Mouse (Mus musculus): ENCODE measurements around the gene Tepp. TPM values are rescaled to one million over a fixed set of nuclear protein-coding genes. Genes with fewer than 3 reads are reported as not detected.

Gene Tepp
- total RNA-seq (2014; rRNA removed) (1.2 and 1.3 TPM in 2 replicates), polyA plus RNA-seq (2015; fragmentation: Nextera tagmentation; extraction: Ambion mirVana) (0.86 and 1.8 TPM in 2 replicates)

DNA sequence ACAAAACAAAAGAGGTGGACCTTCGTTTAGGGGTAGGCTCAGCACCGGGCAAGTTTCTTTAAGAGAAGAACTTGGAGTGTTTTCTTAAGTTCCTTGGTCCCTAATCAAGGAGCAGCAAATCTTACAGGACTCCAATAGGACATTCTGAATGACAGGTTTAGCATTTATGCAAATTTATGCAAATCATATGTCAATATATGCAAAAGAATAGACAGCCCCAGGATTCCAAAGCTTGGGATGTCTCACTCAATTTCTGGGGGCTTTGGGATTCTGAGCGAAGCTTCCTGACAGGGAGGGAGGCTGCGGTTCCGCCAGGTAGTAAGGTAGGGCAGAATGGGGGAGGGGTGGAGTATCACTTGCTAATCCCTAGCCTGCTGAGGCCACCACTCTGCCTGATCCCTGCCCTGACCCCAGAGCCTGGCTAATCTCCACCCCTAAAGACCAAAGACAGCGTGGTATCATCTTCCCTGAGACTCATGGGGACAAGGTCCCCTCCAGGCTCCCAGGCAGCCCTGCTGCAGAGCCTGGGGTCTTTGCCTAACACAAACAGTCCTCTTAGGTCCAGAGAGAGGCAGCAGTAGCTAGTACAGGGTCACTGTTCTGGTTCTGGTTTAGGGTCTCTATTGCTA is at the start of gene Tepp:
TSS of gene Tepp (plus strand) at position 225 of the 629 bp plus-strand sequence.
- no peak within 1 kb of the TSS for H3K27ac ChIP-seq (ENCODE audit: low read depth, low read length)
- no peak within 1 kb of the TSS for H3K4me3 ChIP-seq (ENCODE audit: low read depth, low read length)
- H3K4me2 ChIP-seq (ENCODE audit: low read depth), result peak within 1 kb of the TSS; percentile 26; the same call in 1 of the 2 replicates
- H3K9ac ChIP-seq, result no peak within 1 kb of the TSS
- no peaks in the 10 kb centered on the region for H3K36me3 ChIP-seq (ENCODE audit: insufficient read depth)
- WGBS, result 16% methylated on average over 6 of the region's 6 CpGs
- peaks cover 3% of the 10 kb centered on the region for H3K4me1 ChIP-seq (ENCODE audit: insufficient read depth)
- no peaks in the 10 kb centered on the region for H3K27me3 ChIP-seq (ENCODE audit: insufficient read depth, low read length)
- DNase-seq (no peak), ATAC-seq (peak; percentile 51; the same call in 1 of the 2 replicates)
- TF ChIP-seq CTCF (IDR thresholded peaks at IDR 0.05; ENCODE audit: low read depth), result no peak
- no peaks in the 10 kb centered on the region for H3K9me3 ChIP-seq (ENCODE audit: low read length)

DNA sequence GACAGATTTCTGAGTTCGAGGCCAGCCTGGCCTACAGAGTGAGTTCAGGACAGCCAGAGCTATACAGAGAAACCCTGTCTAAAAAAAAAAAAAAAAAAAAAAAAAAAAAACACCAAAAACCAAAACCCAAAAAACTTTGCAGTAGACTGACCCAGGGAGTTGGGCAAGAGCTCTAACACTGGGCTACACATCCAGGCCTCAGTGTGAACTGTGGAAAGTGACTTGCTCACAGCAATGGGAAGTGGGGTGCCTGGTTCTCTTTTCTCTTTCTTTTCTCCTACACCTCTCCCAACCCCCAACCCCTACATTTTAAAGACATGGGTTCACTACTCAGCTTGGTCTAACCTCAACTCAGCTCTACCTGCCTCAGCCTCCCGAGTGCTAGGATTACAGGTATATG is 48.2 kb upstream of the Tepp start:
- H3K9me3 ChIP-seq (ENCODE audit: low read length), result no peaks in the 10 kb centered on the region
- ATAC-seq, result no peak
- 92% methylated on average over 2 of the region's 2 CpGs for WGBS

DNA sequence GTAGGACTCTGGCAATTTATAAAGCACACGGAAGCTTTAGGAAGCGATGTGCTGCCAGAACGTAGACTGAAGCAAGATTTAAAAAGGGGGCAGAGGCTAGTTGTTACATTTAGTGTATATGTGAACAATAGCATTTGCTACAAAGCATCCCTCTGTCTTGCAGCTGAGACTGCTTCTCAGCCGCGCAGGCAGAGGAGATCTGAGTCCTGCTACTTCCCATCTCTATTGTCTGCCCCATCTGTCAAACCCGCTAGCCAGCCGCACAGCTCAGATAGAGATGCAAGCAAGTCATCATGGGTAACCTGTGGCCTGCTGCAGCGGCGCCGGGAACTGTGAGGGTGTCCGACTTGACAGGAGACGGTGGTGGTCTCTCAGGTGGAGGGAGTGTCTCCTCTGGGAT is 39.9 kb upstream of the Tepp start:
- ATAC-seq, result no peak
- DNase-seq, result no peak
- TF ChIP-seq CTCF (IDR thresholded peaks at IDR 0.05; ENCODE audit: low read depth), result no peak
- 57% methylated on average over 12 of the region's 12 CpGs for WGBS
- Histone ChIP-seq H3K36me3 (ENCODE audit: insufficient read depth) (no peaks in the 10 kb centered on the region), H3K4me2 (ENCODE audit: low read depth) (no peak overlapping the region), H3K4me3 (ENCODE audit: low read depth, low read length) (no peak overlapping the region), H3K27ac (ENCODE audit: low read depth, low read length) (no peak overlapping the region), H3K9me3 (ENCODE audit: low read length) (no peaks in the 10 kb centered on the region), H3K9ac (no peak overlapping the region), H3K4me1 (ENCODE audit: insufficient read depth) (no peaks in the 10 kb centered on the region), H3K27me3 (ENCODE audit: insufficient read depth, low read length) (no peaks in the 10 kb centered on the region)

More for the DNA sequence above, 48.2 kb upstream of the Tepp start:
- no peaks in the 10 kb centered on the region for H3K4me1 ChIP-seq (ENCODE audit: insufficient read depth)
- H3K4me3 ChIP-seq (ENCODE audit: low read depth, low read length), result no peak overlapping the region
- no peak overlapping the region for H3K4me2 ChIP-seq (ENCODE audit: low read depth)
- H3K27me3 ChIP-seq (ENCODE audit: insufficient read depth, low read length), result no peaks in the 10 kb centered on the region
- no peak for DNase-seq
- no peak overlapping the region for H3K9ac ChIP-seq
- no peak for TF ChIP-seq CTCF (IDR thresholded peaks at IDR 0.05; ENCODE audit: low read depth)
- no peak overlapping the region for H3K27ac ChIP-seq (ENCODE audit: low read depth, low read length)
- no peaks in the 10 kb centered on the region for H3K36me3 ChIP-seq (ENCODE audit: insufficient read depth)

DNA sequence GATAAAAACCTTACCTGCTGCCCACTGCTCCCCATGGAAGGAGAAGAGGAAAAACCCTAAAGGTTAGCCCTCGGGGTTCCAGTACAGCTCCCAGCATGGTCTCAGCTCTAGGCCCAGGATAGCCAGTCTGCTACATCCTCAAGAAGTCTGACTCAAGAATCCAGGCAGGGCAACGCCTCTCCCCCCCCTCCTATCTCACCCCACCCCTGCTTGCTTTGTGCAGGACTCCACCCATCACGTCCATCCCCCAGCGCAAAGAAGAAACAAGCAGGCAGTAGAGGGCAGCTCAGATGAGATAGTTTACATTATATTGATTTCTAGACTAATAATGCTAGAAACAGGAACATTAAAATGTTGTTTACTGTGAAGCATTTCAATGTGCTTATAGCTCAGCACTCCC is 38.5 kb upstream of the Tepp start:
- 30% methylated on average over 4 of the region's 4 CpGs for WGBS

DNA sequence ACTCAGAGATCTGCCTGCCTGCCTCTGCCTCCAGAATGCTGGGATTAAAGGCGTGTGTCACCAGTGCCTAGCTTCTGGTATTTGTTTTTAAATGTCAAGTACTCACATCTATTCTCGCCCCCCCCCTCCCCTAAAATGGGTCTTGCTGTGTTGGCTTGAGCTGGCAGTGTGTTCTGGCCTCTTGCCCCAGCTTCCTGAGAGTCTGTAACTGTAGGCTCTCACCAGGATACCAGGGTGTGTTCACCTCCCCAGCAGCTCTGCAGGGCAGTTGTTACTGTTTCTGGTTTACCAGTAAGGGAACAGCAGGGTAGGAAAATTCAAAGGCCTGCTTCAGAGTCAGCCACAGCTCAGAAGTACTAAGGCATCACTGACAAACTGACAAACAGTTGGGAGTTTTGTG is 37.5 kb upstream of the Tepp start:
- WGBS, result 27% methylated on average over 2 of the region's 2 CpGs
- Histone ChIP-seq H3K27me3 (ENCODE audit: insufficient read depth, low read length) (no peaks in the 10 kb centered on the region), H3K4me2 (ENCODE audit: low read depth) (no peak overlapping the region), H3K4me3 (ENCODE audit: low read depth, low read length) (no peak overlapping the region), H3K9ac (no peak overlapping the region), H3K36me3 (ENCODE audit: insufficient read depth) (no peaks in the 10 kb centered on the region), H3K9me3 (ENCODE audit: low read length) (no peaks in the 10 kb centered on the region), H3K27ac (ENCODE audit: low read depth, low read length) (no peak overlapping the region), H3K4me1 (ENCODE audit: insufficient read depth) (no peaks in the 10 kb centered on the region)
- DNase-seq (no peak), ATAC-seq (no peak)
- TF ChIP-seq CTCF (IDR thresholded peaks at IDR 0.05; ENCODE audit: low read depth), result no peak

More for the DNA sequence above, 38.5 kb upstream of the Tepp start:
- H3K4me3 ChIP-seq (ENCODE audit: low read depth, low read length), result no peak overlapping the region
- no peaks in the 10 kb centered on the region for H3K36me3 ChIP-seq (ENCODE audit: insufficient read depth)
- no peak overlapping the region for H3K4me2 ChIP-seq (ENCODE audit: low read depth)
- no peaks in the 10 kb centered on the region for H3K4me1 ChIP-seq (ENCODE audit: insufficient read depth)
- no peaks in the 10 kb centered on the region for H3K27me3 ChIP-seq (ENCODE audit: insufficient read depth, low read length)
- H3K9me3 ChIP-seq (ENCODE audit: low read length), result no peaks in the 10 kb centered on the region
- no peak for ATAC-seq
- no peak overlapping the region for H3K9ac ChIP-seq
- no peak for TF ChIP-seq CTCF (IDR thresholded peaks at IDR 0.05; ENCODE audit: low read depth)
- H3K27ac ChIP-seq (ENCODE audit: low read depth, low read length), result no peak overlapping the region
- no peak for DNase-seq

DNA sequence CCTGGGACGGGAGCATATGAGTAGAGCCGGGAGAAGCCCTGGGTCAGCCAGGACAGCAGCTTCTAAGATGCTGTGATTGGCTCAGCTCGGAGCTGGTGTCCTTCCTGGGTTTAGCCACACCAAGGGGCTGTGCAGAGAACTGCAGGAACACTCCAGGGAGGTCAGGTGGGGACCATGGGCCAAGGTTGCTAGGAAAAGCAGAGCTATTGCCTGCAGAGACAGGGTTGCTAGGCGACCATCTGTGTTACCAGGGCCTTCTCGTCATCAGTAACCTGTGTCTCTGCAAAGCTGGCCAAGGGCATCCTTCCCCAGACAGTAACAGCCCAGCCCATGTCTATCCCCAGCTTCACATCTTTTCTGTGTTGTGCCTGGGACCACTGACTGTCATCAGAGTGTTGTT is 28.9 kb upstream of the Tepp start:
- Histone ChIP-seq H3K36me3 (ENCODE audit: insufficient read depth) (no peaks in the 10 kb centered on the region), H3K4me1 (ENCODE audit: insufficient read depth) (no peaks in the 10 kb centered on the region), H3K4me3 (ENCODE audit: low read depth, low read length) (no peak overlapping the region), H3K27ac (ENCODE audit: low read depth, low read length) (no peak overlapping the region), H3K9me3 (ENCODE audit: low read length) (no peaks in the 10 kb centered on the region), H3K27me3 (ENCODE audit: insufficient read depth, low read length) (no peaks in the 10 kb centered on the region), H3K4me2 (ENCODE audit: low read depth) (no peak overlapping the region), H3K9ac (no peak overlapping the region)
- 58% methylated on average over 5 of the region's 5 CpGs for WGBS
- 0 out of 2 replicates have a peak, but pooled peaks have one; percentile 4 for TF ChIP-seq CTCF (IDR thresholded peaks at IDR 0.05; ENCODE audit: low read depth)
- ATAC-seq, result peak; percentile 90
- DNase-seq, result peak; percentile 19

DNA sequence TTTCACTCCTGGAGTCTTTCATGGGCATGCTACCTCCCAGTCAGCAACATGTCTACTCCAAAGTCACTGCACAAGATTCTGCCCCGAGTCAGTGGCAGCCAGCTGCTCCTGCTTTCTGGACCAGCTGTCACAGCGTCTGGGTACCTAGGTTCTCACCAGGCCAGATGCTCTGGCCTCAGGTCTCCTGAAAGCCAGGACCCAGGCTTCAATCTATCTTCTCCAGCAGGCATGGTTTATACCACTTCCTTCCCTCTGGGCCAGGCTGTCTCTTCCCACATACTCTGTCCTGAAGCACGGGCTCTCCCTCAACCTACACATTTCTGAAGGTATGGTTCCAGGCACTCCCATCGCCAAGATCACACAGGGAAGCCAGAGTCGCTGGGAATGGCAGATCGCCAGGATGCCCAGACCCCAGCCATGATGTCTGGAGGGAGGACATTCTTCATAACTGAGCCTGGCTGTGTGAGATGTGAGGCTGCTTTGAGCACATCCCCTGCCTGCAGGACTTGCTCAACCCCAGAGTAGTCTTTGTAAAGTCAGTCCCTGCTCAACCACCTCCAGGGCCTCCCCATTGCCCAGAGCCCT is 21.2 kb upstream of the Tepp start:
- no peak overlapping the region for H3K27ac ChIP-seq (ENCODE audit: low read depth, low read length)
- no peaks in the 10 kb centered on the region for H3K4me1 ChIP-seq (ENCODE audit: insufficient read depth)
- ATAC-seq (no peak), DNase-seq (no peak)
- H3K9ac ChIP-seq, result no peak overlapping the region
- WGBS, result 77% methylated on average over 6 of the region's 6 CpGs
- H3K9me3 ChIP-seq (ENCODE audit: low read length), result no peaks in the 10 kb centered on the region
- H3K4me2 ChIP-seq (ENCODE audit: low read depth), result no peak overlapping the region
- H3K27me3 ChIP-seq (ENCODE audit: insufficient read depth, low read length), result no peaks in the 10 kb centered on the region
- H3K36me3 ChIP-seq (ENCODE audit: insufficient read depth), result no peaks in the 10 kb centered on the region
- TF ChIP-seq CTCF (IDR thresholded peaks at IDR 0.05; ENCODE audit: low read depth), result no peak
- no peak overlapping the region for H3K4me3 ChIP-seq (ENCODE audit: low read depth, low read length)

Data from forebrain, postnatal 0 days (tissue).